Mouse (Mus musculus) adrenal gland, adult 8-10 months (tissue): ENCODE results near the gene Cux2. TPM values are rescaled to one million over a fixed set of nuclear protein-coding genes. Genes with fewer than 3 reads are reported as not detected.

Source experiments
- DNase-seq: peaks from one replicate; pipeline ENCODE4 v3.0.0; 2022
- total RNA-seq, 4 experiments: library from RNA; stranded (reverse); gene quantifications; 2 replicates each; pipeline ENCODE4 v1.2.4; 2022

Cux2 gene
- total RNA-seq, 4 experiments from 2014 or later = 25.7 to 41.7 (median 33.2) TPM

GRCm38 (mm10) chr5:122059060-122060017, 9.4 kb upstream of the Cux2 start:
- no peak for DNase-seq

DNA sequence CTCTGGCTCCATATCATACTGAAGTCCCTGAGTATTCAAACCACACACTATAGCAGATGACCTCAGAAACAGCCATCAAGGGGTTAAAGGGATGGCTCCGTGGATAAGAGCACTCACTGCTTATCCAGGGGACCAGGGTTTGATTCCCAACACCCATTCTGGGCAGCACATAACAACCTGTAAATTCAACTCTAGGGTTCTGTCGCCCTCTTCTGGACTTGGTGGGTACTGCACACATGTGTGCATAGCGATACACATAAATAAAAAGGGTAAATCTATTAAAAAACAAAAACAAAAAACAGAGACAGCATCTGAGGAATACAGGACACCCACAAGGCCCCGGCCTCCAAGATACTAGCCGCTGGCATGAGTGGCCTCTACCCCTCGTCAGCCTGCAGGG, 7.7 kb upstream of the Cux2 start:
- DNase-seq = no peak

DNA sequence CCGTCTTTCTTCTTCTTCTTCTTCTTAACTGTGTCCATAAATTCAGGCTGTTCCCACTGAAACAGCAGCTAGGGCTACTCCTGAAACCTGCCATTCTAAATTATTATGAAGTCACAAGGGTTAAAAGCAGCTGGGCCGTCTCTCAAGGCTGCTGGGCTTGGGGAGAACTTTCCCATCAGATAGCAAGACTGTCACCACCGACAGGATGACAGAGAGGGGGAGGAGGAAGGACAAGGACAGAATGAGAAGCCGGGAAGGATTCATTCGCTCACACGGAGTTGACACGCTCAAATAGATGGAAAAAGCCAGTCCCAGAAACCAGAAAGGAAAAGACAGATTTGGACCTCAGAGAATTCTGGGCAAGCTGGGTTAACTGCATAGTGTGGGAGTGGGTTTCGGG, 6.7 kb upstream of the Cux2 start:
- no peak for DNase-seq

- peak; percentile 45 for DNase-seq
Measured at GRCm38 (mm10) chr5:122054130-122054843, 4.4 kb upstream of the Cux2 start.

DNA sequence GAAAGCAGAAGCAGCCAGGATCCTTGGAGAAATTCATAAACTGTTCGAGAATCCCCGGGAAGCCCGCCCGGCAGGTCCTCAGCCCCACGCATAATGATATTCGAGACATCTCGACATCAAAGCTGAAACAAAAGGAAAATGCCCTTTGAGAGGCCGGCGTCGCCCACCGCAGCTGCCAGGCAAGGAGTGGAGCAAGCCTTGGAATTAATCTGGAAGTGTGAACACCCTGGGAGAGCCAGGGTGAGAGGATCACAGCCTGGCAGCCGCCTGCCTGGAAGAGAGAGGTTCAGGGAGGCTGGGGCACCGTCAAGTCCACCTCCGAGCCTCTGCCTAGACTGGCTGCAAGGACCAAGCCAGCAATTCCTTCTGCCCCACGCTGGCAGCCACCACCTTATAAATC, 3.7 kb upstream of the Cux2 start:
- DNase-seq = no peak

- no peak for DNase-seq
Measured at GRCm38 (mm10) chr5:122050832-122051105, 867 bp upstream of the Cux2 start.

DNA sequence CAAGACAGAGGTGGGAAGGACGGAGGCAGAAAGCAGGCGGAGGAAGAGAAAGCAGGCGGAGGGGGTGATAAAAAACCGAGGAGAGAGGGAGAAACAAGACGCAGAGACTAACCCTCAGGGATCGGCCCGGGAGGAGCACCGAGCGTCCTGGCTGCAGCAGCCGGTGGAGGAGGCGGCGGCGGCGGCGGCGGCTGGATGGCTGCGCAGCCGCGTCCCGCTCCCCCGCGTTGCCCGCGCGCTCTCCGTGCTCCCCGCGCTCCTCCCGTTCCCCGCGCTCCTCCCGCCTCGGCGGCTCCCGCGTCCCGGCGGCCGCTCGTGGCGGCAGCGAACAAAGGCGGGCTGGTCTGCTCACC, 262 bp downstream of the Cux2 start:
- no peak for DNase-seq

DNA sequence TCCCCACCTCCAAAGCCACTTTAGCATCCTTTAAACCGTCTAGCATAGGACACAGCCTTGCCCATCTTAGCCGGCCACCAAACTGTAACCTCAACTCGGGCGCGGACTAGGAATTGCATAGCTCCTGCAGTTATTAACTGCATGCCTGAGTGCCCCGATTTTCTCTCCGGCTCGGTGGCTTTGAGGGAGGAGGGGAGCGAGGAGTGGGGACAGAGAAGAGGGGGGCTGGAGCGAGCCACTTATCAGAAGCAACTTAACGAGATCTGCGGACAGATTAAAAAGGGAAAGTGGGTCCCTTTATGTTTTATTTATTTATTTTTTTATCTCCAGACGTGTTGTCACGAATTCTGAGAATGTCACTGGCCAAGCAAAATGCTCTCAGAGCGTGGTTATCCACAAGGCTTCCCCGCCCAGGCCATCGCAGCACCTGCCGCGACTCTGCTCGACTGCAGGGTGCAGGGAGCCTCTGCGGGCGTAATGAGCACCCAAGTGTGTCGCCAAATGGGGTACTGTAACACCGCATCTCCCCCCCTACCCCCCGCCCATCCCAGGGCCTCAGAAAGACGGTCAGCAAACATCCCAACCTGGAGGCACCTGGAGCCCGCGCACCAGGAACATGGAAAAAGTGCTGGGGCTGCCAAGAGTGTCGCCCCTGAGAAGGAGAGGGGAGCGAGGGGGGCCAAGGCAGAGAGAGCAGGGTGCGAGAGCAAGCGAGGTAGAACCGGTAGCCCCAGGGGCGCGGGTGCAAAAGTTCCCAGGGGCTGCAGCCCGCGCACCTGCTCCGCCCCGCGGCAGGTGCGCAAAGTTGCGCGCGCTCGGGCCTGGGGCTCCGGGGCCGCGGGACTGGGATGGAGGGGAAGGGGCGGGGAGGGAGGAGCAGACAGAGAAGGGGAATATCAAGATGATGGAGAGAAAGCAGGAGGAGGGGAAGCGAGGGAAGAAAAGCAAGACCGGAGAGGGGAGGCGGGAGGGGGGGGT, 927 bp downstream of the Cux2 start:
- DNase-seq = no peak

GRCm38 (mm10) chr5:122048252-122048651, 1.6 kb downstream of the Cux2 start:
- no peak for DNase-seq

GRCm38 (mm10) chr5:122047791-122048190, 2.1 kb downstream of the Cux2 start:
- no peak for DNase-seq

DNA sequence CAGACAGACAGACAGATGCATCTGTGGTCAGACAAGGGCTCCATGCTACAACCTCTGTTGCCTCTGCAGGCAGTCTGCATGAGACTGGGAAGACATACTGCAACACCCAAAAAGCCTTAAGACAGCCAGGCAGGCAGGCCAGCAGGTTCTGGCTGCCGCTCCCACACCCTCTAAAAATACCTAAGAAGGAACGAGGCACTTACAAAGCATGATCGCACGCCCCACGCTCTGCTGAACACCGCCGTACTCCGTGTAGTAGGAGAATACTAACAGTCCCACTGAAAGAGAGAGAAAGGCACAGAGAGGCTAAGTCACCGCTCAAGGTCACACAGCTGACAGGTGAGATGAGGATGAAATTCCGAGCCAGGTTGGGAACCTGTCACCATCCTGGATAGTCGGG, 6.3 kb downstream of the Cux2 start:
- DNase-seq = no peak

DNA sequence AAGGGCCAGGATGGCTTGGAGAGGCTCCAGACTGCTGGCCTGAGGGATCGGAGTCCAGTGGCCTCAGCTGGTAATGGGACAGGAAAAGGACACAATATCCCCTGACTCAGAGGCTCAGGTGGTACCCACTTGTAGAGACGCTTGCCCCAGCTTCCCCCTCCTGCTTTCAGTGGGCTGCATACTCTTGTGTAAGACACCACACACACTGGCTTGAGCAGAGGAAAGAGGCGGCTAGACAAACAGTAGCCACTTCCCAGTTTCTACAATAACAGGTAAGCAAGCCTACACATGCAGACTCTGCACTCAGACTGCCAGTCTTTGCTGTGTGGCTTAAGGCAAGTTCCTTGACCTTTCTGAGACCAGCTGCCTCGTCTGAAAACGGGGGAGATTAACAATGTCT, 14.6 kb downstream of the Cux2 start:
- no peak for DNase-seq

- DNase-seq = no peak
Measured at GRCm38 (mm10) chr5:122033167-122033478, 16.8 kb downstream of the Cux2 start.

DNA sequence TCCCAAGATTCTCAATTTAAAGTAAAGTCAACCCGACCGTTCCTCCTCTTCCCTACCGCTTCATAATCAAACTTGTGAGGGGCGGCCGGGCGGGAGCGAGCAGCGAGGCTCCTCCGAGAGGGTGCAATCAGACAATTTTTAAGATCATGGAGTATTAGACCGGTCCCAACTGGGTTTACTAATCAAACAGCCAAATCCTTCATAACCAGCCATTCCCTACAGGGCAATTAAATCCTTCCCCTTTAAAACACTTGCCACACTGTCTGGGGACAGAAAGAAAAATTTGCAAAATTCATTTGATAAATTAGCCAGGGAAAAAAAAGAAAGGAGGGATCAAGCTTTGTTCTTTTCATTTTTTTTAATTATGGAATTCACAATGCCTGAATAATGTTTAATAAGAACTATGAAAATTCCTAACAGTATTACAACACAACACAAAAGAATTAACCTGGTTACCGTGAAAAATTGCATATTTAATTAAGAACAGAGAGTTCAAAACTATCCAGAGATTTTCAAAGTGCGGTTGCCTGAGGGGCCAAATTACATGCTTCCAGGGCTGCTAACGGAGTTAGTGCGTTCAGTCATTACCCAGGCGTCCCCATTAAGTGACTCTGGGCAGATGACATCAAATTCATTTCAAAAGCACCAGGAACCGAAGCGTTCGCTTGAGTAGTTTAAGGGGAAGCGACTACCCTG, 17.3 kb downstream of the Cux2 start:
- no peak for DNase-seq

GRCm38 (mm10) chr5:122031146-122031545, 18.8 kb downstream of the Cux2 start:
- DNase-seq = no peak

GRCm38 (mm10) chr5:122030640-122031039, 19.3 kb downstream of the Cux2 start:
- DNase-seq = no peak

- DNase-seq = no peak
Measured at GRCm38 (mm10) chr5:122026771-122027170, 23.1 kb downstream of the Cux2 start.

GRCm38 (mm10) chr5:122026284-122026683, 23.6 kb downstream of the Cux2 start:
- no peak for DNase-seq

GRCm38 (mm10) chr5:122025117-122025516, 24.8 kb downstream of the Cux2 start:
- DNase-seq = no peak

DNA sequence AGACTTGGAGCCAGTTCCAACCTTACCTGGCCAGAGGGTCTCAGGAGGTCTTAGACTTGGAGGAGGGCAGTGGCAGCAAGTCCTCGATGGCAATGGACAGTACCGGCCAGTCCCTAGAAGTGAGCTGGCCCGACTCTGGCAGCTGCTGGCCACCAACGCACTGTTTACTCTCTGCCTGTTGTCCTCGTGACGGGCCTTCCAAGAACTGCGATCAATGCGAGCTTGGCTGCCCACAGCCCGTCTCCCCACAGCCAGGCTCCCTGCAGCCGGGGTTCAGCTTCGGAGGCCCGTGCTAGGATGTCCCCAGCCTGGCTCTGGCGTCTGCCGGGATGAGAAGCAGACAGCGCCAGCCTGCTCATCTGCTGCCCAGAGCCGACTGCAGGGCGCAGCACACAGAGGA, 30.6 kb downstream of the Cux2 start:
- no peak for DNase-seq

GRCm38 (mm10) chr5:122017778-122018177, 32.1 kb downstream of the Cux2 start:
- DNase-seq = no peak

DNA sequence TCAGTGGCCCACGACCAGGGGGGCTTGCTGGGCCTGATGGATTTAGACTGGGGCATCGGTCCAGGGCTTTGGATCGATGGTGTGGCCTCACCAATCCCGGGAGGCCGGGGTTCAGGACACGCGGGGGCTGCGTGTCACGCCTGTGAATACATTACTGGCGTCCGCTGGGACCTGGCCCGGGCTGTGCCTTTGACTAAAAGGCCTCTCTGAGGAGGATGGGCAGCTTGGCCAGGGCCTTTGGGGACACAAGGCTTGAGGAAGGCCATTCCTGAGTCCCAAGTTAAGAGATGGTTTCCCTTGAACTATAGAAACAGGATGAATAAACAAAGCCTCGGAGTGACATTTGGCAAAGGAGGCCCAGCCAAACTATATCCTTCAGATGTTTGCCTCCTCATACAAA, 32.6 kb downstream of the Cux2 start:
- peak; percentile 66 for DNase-seq
